Mouse (Mus musculus) liver, adult (tissue): ENCODE measurements around the gene Mms19.

Source experiments
- GATA4 ChIP-seq: IDR thresholded peaks from 2 replicates; pipeline ENCODE4 v1.6.1; 2014; ENCODE audit warnings: mild to moderate bottlenecking, low read length; ENCODE audit not compliant: insufficient replicate concordance

Mms19 gene

GRCm38 (mm10) chr19:41915294-41915693, 65.7 kb downstream of the Mms19 start:
- TF ChIP-seq GATA4 = no peak

DNA sequence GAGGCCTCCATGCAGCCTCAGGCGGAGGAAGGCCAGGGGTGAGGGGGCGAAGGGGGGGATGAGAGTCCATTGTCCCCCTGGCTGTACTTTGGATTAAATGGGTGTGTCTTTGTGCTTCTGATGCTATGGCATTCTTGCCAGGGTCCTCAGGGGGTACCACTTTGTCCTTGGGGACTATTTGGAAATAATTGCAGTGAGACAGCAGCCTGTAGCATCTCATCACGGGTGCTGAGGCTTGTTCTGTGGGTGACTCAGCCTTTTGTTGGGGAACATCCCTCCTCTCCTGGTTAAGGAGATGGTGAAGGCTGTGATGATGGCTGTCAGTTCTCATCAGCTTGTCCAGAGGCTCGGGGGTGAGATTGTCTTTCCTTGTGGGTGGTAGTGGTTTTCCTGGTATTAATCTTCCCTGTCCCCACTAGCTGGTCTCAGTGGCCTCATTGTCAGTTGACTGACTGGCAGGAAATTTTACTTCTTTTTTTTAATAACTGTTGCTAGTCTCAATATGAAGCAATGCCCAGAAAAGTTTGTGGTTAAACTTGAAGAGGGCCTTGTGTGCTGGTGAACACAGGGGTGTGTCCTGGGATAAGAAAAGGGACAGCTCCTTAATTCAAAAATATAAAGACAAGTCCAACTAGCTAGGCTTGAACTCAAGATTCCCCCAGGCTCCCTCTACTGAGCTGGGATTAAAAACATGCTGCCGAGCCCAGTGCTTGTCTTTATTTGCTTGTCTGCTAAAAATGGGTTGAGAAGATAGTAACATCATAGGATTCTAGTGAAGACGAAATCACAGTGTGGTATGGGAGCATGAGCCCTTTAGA, 67.0 kb downstream of the Mms19 start:
- no peak for TF ChIP-seq GATA4

GRCm38 (mm10) chr19:41912121-41913080, 68.6 kb downstream of the Mms19 start:
- peak; percentile 43; the same call in 1 of the 2 replicates for TF ChIP-seq GATA4

GRCm38 (mm10) chr19:41911178-41912073, 69.5 kb downstream of the Mms19 start, which contains the start of gene Pgam1:
TSS of gene Pgam1 (plus strand) at chr19:41911923.
- no peak; the same call in 1 of the 2 replicates for TF ChIP-seq GATA4

DNA sequence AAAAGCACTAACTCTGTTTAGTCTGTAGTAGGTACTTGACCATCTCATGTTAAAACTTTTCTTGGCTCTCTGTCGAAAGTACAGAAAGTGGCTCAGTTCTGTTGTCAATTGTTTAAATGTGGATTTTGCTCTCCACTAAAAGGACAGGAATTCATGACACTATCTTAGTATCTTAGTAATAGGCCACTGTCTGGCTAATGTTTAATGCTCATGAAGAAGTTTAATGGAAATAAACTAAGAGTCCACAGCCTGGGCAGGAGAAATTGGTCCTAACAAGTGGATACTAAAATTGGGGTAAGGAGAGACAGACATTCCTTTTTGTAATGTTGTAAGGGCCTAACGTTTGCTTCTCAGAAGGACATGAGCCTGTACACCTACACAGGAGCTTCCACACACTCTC, 70.6 kb downstream of the Mms19 start:
- no peak for TF ChIP-seq GATA4

DNA sequence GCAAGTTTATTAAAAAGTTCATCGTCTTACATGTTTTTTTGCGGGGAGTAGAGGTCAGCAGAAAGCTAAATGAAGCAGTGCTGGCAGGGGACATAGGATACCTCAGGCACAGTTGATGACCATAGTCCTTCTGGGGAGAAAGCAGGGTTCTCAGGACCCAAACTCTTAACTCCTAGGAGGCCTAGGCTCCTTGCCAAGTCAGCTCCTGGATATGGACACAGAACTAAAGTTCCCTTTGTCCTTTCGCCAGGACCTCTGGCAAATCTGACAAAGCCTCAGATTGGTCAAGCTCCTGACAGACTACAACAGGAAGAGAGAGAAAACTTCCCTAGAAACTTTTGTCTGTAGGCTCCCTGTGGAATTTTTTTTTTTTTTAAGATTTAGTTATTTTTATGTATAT, 72.2 kb downstream of the Mms19 start:
- TF ChIP-seq GATA4 = no peak

DNA sequence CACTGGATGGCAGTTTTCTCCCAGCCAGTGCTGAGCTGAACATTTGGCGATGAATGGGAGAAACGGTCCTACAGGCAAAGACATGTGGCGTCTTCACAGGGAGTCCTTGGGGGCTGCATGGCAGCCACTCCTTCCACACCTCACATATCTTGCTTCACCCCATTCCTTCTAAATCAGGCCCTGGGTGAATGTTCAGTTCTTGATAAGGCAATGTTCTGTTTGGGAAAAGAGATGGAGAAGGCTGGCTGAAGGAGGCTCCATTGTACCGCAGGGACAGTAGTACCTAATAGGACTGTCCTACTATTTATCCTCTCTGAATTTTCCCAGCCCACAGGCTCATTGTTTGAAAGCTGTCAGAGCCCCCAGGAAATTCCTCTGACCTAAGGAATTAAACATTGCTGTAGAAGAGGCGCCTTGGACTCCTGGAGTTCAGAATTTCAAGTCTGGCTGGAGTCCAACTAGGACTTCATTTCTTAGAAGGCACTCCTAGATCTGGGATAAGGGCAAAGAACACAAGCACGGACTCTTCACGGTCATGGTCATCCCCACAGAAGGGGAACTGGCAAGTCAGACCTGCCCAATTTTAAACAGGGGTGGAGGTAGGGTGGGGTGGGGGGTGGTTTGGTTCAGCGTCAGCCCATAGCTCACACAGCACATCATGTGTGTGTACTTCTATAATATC, 73.7 kb downstream of the Mms19 start:
- no peak for TF ChIP-seq GATA4

DNA sequence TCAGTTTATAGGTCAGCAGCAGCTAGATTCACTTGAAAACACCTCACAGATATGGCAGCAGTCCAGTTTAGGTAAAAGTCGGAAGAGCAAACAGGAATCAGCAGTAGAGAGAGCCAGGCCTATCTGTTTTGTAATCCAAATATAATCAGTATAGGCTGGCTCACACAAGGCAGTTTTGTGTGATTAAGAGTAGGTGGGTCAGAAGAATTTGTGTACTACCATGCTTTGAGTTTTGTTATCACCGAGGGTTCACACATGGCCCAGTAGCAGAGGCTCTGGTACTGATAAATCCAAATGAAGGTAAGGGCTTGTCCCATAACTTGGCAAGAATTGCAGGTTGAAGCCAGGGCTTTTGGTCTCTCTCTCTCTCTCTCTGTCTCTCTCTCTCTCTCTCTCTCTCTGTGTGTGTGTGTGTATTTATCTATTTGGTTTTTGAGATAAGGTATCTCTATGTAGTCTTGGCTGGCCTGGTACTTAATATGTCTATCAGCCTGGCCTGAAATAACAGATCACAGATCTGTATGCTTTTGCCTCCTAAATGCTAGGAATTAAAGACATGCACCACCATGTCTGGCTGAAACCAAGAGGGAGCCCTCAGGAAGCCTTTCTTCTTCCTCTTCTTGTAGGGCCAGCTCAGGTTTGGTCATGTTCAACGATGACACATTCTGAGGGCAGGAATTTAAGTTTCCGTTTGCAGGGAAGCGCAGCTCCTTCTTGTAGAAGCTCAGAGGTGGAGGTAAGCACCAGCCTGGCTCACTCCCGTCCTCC, 74.5 kb downstream of the Mms19 start:
- TF ChIP-seq GATA4 = no peak

DNA sequence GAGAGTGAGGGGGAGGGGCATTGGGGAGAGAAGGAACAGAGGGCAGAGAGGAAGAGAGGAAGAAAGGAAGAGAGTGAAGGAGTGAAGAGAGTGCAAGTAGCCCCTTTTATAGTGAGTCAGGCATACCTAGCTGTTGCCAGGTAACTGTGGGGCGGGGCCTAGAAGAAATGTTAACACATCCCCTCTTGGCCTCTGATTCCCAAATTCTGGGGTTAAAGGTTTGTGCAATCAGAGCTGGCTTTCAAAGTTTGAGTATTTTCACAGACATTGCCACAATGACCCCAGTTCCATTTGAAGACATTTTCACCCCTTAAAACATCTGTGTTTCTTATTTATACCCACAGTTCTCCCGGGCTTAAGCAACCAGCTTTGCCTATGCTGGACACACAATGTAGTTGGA, 75.7 kb downstream of the Mms19 start:
- no peak for TF ChIP-seq GATA4

DNA sequence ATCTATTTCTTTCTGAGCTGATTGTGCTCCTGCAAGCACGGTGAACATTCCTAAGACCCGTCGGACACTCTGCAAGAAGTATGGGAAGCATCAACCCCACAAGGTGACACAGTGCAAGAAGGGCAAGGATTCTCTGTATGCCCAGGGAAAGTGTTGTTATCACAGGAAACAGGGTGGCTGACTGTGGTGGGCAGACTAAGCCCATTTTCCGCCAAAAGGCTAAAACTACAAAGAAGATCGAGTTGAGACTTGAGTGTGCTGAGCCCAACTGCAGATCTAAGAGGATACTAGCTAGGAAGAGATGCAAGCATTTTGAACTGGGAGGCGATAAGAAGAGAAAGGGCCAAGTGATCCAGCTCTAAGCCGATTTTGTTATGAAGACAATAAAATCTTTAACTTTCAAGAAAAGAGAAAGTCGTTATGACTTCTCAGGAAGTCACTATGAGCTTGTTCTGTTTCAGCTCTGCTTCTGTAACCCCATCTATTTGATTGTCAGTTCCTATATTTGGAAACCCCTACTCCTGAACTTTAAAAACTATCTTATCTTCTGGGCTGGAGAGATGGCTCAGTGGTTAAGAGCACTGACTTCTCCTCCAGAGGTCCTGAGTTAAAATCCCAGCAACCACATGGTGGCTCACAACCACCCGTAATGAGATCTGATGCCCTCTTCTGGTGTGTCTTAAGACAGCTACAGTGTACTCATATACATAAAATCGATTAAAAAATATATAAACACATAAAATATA, 77.9 kb downstream of the Mms19 start:
- TF ChIP-seq GATA4 = no peak

GRCm38 (mm10) chr19:41901696-41902095, 79.3 kb downstream of the Mms19 start:
- no peak for TF ChIP-seq GATA4

GRCm38 (mm10) chr19:41900495-41901090, 80.4 kb downstream of the Mms19 start:
- no peak for TF ChIP-seq GATA4

DNA sequence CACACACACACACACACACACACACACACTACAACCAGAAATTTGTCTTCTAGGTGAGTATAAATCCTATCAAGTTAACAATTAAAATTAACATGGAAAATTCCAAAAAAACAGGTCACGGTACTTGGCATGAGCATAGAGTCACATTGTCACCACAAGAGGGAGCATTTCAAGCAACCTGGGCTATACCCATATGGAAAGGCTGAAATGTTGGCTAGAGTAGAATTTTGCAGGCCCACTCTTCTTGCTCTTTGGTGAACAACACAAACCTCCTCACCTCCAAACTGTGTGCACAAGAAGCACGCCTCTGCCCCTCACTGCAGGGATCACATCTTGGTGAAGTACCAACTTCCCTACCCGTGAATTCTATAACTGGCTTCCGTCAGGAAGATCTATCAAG, 82.1 kb downstream of the Mms19 start:
- TF ChIP-seq GATA4 = no peak

DNA sequence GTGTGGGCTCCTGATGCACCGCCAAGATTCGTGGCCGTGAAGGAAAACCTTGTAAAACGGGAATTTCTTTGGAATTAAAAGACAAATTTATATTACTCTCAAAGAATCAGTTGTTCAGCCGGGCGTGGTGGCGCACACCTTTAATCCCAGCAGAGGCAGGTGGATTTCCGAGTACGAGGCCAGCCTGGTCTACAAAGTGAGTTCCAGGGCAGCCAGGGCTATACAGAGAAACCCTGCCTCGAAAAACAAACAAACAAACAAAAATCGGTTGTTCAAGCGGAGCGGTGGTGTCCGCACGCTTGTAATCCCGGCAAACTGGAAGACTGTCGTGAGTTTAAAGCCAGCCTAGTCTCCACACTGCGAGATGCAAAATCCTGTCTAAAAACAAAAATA, 84.6 kb downstream of the Mms19 start:
- TF ChIP-seq GATA4 = no peak
